Mouse (Mus musculus): Measurements from ENCODE around the gene Mtg1. TPM values are rescaled to one million over a fixed set of nuclear protein-coding genes. Genes with fewer than 3 reads are reported as not detected.

The Mtg1 gene
- total and polyA plus RNA-seq, 3 experiments, result 10.8 to 38.1 TPM; not detected in 1

- H3K27me3 ChIP-seq (ENCODE audit: control insufficient read depth in 1 of 2, insufficient read depth in 2 of 2, low read length in 2 of 2), result no peaks in the 10 kb centered on the region
- TF ChIP-seq E2F4 (IDR thresholded peaks at IDR 0.05; ENCODE audit: borderline replicate concordance, low read depth, low read length) (no peak), HCFC1 (IDR thresholded peaks at IDR 0.05; ENCODE audit: low read depth, low read length) (no peak), MAX (IDR thresholded peaks at IDR 0.05; ENCODE audit: low read length) (no peak), TCF12 (IDR thresholded peaks at IDR 0.05; ENCODE audit: low read depth, low read length) (no peak), ZMIZ1 (IDR thresholded peaks at IDR 0.05; ENCODE audit: low read depth, low read length) (no peak), MXI1 (IDR thresholded peaks at IDR 0.05; ENCODE audit: low read depth, low read length) (no peak), RAD21 (IDR thresholded peaks at IDR 0.05; ENCODE audit: low read depth, low read length) (no peak), BHLHE40 (IDR thresholded peaks at IDR 0.05; ENCODE audit: borderline replicate concordance, low read depth, low read length) (no peak), UBTF (IDR thresholded peaks at IDR 0.05; ENCODE audit: borderline replicate concordance, insufficient read depth, low read depth, low read length) (no peak)
- DNase-seq (ENCODE audit: low read depth, low spot score), result no peak
- no peak overlapping the region for H3K4me3 ChIP-seq (ENCODE audit: control insufficient read depth in 1 of 2, insufficient read depth in 1 of 2, low read depth in 2 of 2, low read length in 2 of 2)
- H3K36me3 ChIP-seq (ENCODE audit: control insufficient read depth in 1 of 2, insufficient read depth in 2 of 2, low read length in 2 of 2), result peaks cover 0 to 3% of the 10 kb centered on the region in 2 experiments; a peak in 2 of 4 replicates
- no peak overlapping the region for H3K9ac ChIP-seq (ENCODE audit: control insufficient read depth, low read depth, low read length, poor library complexity, severe bottlenecking)
- no peaks in the 10 kb centered on the region for H3K9me3 ChIP-seq (replicated peaks; ENCODE audit: insufficient read depth, low read length)
- H3K4me1 ChIP-seq (ENCODE audit: control insufficient read depth in 1 of 2, insufficient read depth in 2 of 2, low read length in 2 of 2), result peaks cover 0 to 10% of the 10 kb centered on the region in 2 experiments; a peak in 2 of 4 replicates
- no peaks in the 10 kb centered on the region for H3K79me2 ChIP-seq (ENCODE audit: control insufficient read depth, insufficient read depth, low read length, poor library complexity)
- H3K27ac ChIP-seq (ENCODE audit: control insufficient read depth, low read depth, low read length), result no peak overlapping the region
Measured at GRCm38 (mm10) chr7:140196002-140196401, 58.6 kb downstream of the Mtg1 start.

Other genes with a start within 250 kb of the Mtg1 start
- 0.07 TPM in 1 of 2 replicates, not detected in the other for gene Kndc1, start 242.9 kb upstream of the Mtg1 start, total RNA-seq (2012; rRNA removed)
- gene Kndc1, start 242.9 kb upstream of the Mtg1 start, polyA plus RNA-seq (2012; ENCODE audit: insufficient read depth in 1 of 2, insufficient read length in 2 of 2, low read depth in 1 of 2, low replicate concordance in 2 of 2, missing spikeins in 1 of 2), result not detected
- not detected in 2 replicates for gene Utf1, start 193.8 kb upstream of the Mtg1 start, total RNA-seq (2012; rRNA removed)
- gene Utf1, start 193.8 kb upstream of the Mtg1 start, polyA plus RNA-seq (2012; ENCODE audit: insufficient read depth in 1 of 2, insufficient read length in 2 of 2, low read depth in 1 of 2, low replicate concordance in 2 of 2, missing spikeins in 1 of 2), result not detected
- gene 6430531B16Rik, start 158.8 kb upstream of the Mtg1 start, total RNA-seq (2012; rRNA removed), result not detected in 2 replicates
- gene 6430531B16Rik, start 158.8 kb upstream of the Mtg1 start, polyA plus RNA-seq (2012; ENCODE audit: insufficient read depth in 1 of 2, insufficient read length in 2 of 2, low read depth in 1 of 2, low replicate concordance in 2 of 2, missing spikeins in 1 of 2), result under 1 TPM in 1 of 2 experiments, not detected in 1; 0.13 TPM
- gene Adam8, start 145.0 kb upstream of the Mtg1 start, total RNA-seq (2012; rRNA removed), result 0.39 and 0.75 TPM in 2 replicates
- gene Adam8, start 145.0 kb upstream of the Mtg1 start, polyA plus RNA-seq (2012; ENCODE audit: insufficient read depth in 1 of 2, insufficient read length in 2 of 2, low read depth in 1 of 2, low replicate concordance in 2 of 2, missing spikeins in 1 of 2), result under 1 TPM in 1 of 2 experiments, not detected in 1; 0.50 TPM
- 29.4 and 35.6 TPM in 2 replicates for gene Zfp511, start 101.2 kb upstream of the Mtg1 start, total RNA-seq (2012; rRNA removed)
- gene Zfp511, start 101.2 kb upstream of the Mtg1 start, polyA plus RNA-seq (2012; ENCODE audit: insufficient read depth in 1 of 2, insufficient read length in 2 of 2, low read depth in 1 of 2, low replicate concordance in 2 of 2, missing spikeins in 1 of 2), result 10 to 100 TPM in 1 of 2 experiments, not detected in 1; 51.5 TPM
- gene Tubgcp2, start 100.9 kb upstream of the Mtg1 start, total RNA-seq (2012; rRNA removed), result 27.0 and 27.1 TPM in 2 replicates
- 10 to 100 TPM in 1 of 2 experiments, not detected in 1; 43.6 TPM for gene Tubgcp2, start 100.9 kb upstream of the Mtg1 start, polyA plus RNA-seq (2012; ENCODE audit: insufficient read depth in 1 of 2, insufficient read length in 2 of 2, low read depth in 1 of 2, low replicate concordance in 2 of 2, missing spikeins in 1 of 2)
- not detected in 2 replicates for gene Msx3, start 88.5 kb upstream of the Mtg1 start, total RNA-seq (2012; rRNA removed)
- not detected for gene Msx3, start 88.5 kb upstream of the Mtg1 start, polyA plus RNA-seq (2012; ENCODE audit: insufficient read depth in 1 of 2, insufficient read length in 2 of 2, low read depth in 1 of 2, low replicate concordance in 2 of 2, missing spikeins in 1 of 2)
- not detected in 2 replicates for gene Caly, start 55.0 kb upstream of the Mtg1 start, total RNA-seq (2012; rRNA removed)
- under 1 TPM in 1 of 2 experiments, not detected in 1; 0.11 TPM for gene Caly, start 55.0 kb upstream of the Mtg1 start, polyA plus RNA-seq (2012; ENCODE audit: insufficient read depth in 1 of 2, insufficient read length in 2 of 2, low read depth in 1 of 2, low replicate concordance in 2 of 2, missing spikeins in 1 of 2)
- gene Prap1, start 44.2 kb upstream of the Mtg1 start, total RNA-seq (2012; rRNA removed), result not detected in 2 replicates
- not detected for gene Prap1, start 44.2 kb upstream of the Mtg1 start, polyA plus RNA-seq (2012; ENCODE audit: insufficient read depth in 1 of 2, insufficient read length in 2 of 2, low read depth in 1 of 2, low replicate concordance in 2 of 2, missing spikeins in 1 of 2)
- gene Fuom, start 35.1 kb upstream of the Mtg1 start, total RNA-seq (2012; rRNA removed), result 0.36 and 1.1 TPM in 2 replicates
- gene Fuom, start 35.1 kb upstream of the Mtg1 start, polyA plus RNA-seq (2012; ENCODE audit: insufficient read depth in 1 of 2, insufficient read length in 2 of 2, low read depth in 1 of 2, low replicate concordance in 2 of 2, missing spikeins in 1 of 2), result 10 to 100 TPM in 1 of 2 experiments, not detected in 1; 10.9 TPM
- 0.29 TPM in 1 of 2 replicates, not detected in the other for gene Paox, start 21.8 kb upstream of the Mtg1 start, total RNA-seq (2012; rRNA removed)
- gene Paox, start 21.8 kb upstream of the Mtg1 start, polyA plus RNA-seq (2012; ENCODE audit: insufficient read depth in 1 of 2, insufficient read length in 2 of 2, low read depth in 1 of 2, low replicate concordance in 2 of 2, missing spikeins in 1 of 2), result under 1 TPM in 1 of 2 experiments, not detected in 1; 0.25 TPM
- 22.8 and 30.3 TPM in 2 replicates for gene Echs1, start 21.1 kb upstream of the Mtg1 start, total RNA-seq (2012; rRNA removed)
- gene Echs1, start 21.1 kb upstream of the Mtg1 start, polyA plus RNA-seq (2012; ENCODE audit: insufficient read depth in 1 of 2, insufficient read length in 2 of 2, low read depth in 1 of 2, low replicate concordance in 2 of 2, missing spikeins in 1 of 2), result 10 to 100 TPM in 1 of 2 experiments, not detected in 1; 47.7 TPM
- gene Sprn, start 17.3 kb downstream of the Mtg1 start, total RNA-seq (2012; rRNA removed), result not detected in 2 replicates
- gene Sprn, start 17.3 kb downstream of the Mtg1 start, polyA plus RNA-seq (2012; ENCODE audit: insufficient read depth in 1 of 2, insufficient read length in 2 of 2, low read depth in 1 of 2, low replicate concordance in 2 of 2, missing spikeins in 1 of 2), result not detected
- not detected in 2 replicates for gene Olfr522, start 27.2 kb downstream of the Mtg1 start, total RNA-seq (2012; rRNA removed)
- gene Olfr522, start 27.2 kb downstream of the Mtg1 start, polyA plus RNA-seq (2012; ENCODE audit: insufficient read depth in 1 of 2, insufficient read length in 2 of 2, low read depth in 1 of 2, low replicate concordance in 2 of 2, missing spikeins in 1 of 2), result not detected
- gene Olfr523, start 35.7 kb downstream of the Mtg1 start, total RNA-seq (2012; rRNA removed), result not detected in 2 replicates
- gene Olfr523, start 35.7 kb downstream of the Mtg1 start, polyA plus RNA-seq (2012; ENCODE audit: insufficient read depth in 1 of 2, insufficient read length in 2 of 2, low read depth in 1 of 2, low replicate concordance in 2 of 2, missing spikeins in 1 of 2), result not detected
- not detected in 2 replicates for gene Olfr524, start 68.4 kb downstream of the Mtg1 start, total RNA-seq (2012; rRNA removed)
- gene Olfr524, start 68.4 kb downstream of the Mtg1 start, polyA plus RNA-seq (2012; ENCODE audit: insufficient read depth in 1 of 2, insufficient read length in 2 of 2, low read depth in 1 of 2, low replicate concordance in 2 of 2, missing spikeins in 1 of 2), result not detected
- not detected in 2 replicates for gene Cd163l1, start 80.7 kb downstream of the Mtg1 start, total RNA-seq (2012; rRNA removed)
- gene Cd163l1, start 80.7 kb downstream of the Mtg1 start, polyA plus RNA-seq (2012; ENCODE audit: insufficient read depth in 1 of 2, insufficient read length in 2 of 2, low read depth in 1 of 2, low replicate concordance in 2 of 2, missing spikeins in 1 of 2), result not detected
- gene 5830411N06Rik, start 109.7 kb downstream of the Mtg1 start, total RNA-seq (2012; rRNA removed), result not detected in 2 replicates
- not detected for gene 5830411N06Rik, start 109.7 kb downstream of the Mtg1 start, polyA plus RNA-seq (2012; ENCODE audit: insufficient read depth in 1 of 2, insufficient read length in 2 of 2, low read depth in 1 of 2, low replicate concordance in 2 of 2, missing spikeins in 1 of 2)
- gene Olfr525, start 183.3 kb downstream of the Mtg1 start, total RNA-seq (2012; rRNA removed), result not detected in 2 replicates
- under 1 TPM in 1 of 2 experiments, not detected in 1; 0.01 TPM for gene Olfr525, start 183.3 kb downstream of the Mtg1 start, polyA plus RNA-seq (2012; ENCODE audit: insufficient read depth in 1 of 2, insufficient read length in 2 of 2, low read depth in 1 of 2, low replicate concordance in 2 of 2, missing spikeins in 1 of 2)
- gene Olfr527, start 196.5 kb downstream of the Mtg1 start, total RNA-seq (2012; rRNA removed), result not detected in 2 replicates
- gene Olfr527, start 196.5 kb downstream of the Mtg1 start, polyA plus RNA-seq (2012; ENCODE audit: insufficient read depth in 1 of 2, insufficient read length in 2 of 2, low read depth in 1 of 2, low replicate concordance in 2 of 2, missing spikeins in 1 of 2), result not detected
- gene Olfr60, start 224.1 kb downstream of the Mtg1 start, total RNA-seq (2012; rRNA removed), result not detected in 2 replicates
- not detected for gene Olfr60, start 224.1 kb downstream of the Mtg1 start, polyA plus RNA-seq (2012; ENCODE audit: insufficient read depth in 1 of 2, insufficient read length in 2 of 2, low read depth in 1 of 2, low replicate concordance in 2 of 2, missing spikeins in 1 of 2)
- not detected in 2 replicates for gene Olfr530, start 238.8 kb downstream of the Mtg1 start, total RNA-seq (2012; rRNA removed)
- gene Olfr530, start 238.8 kb downstream of the Mtg1 start, polyA plus RNA-seq (2012; ENCODE audit: insufficient read depth in 1 of 2, insufficient read length in 2 of 2, low read depth in 1 of 2, low replicate concordance in 2 of 2, missing spikeins in 1 of 2), result not detected

Measured in MEL (cell line).